Mouse (Mus musculus) hindbrain, embryonic 14.5 days (tissue): Measurements from ENCODE around the gene Lats2. TPM values are rescaled to one million over a fixed set of nuclear protein-coding genes. Genes with fewer than 3 reads are reported as not detected.
"Not testable (repeated sequence)": the region's sequence is repeated elsewhere in the genome, so short reads cannot be mapped to it uniquely, and the experiment has no call there.

Source experiments
- ATAC-seq: fragments of 200-750 bp; cut with Nextera tagmentation; 2 replicates; pipeline ENCODE4 v1.8.0; 2017; ENCODE audit warnings: moderate number of reproducible peaks, mild to moderate bottlenecking, moderate TSS enrichment, moderate library complexity; ENCODE audit not compliant: low FRiP score
- DNase-seq: peaks from one replicate; pipeline ENCODE4 v3.0.0-alpha.2; 2015; ENCODE audit warnings: low spot score
- H3K27ac ChIP-seq: fragments of 300-500 bp; sonication (generic); 2 replicates; pipeline ENCODE4 v1.5.1; 2014; ENCODE audit warnings: mild to moderate bottlenecking, moderate library complexity
- H3K27me3 ChIP-seq: fragments of 300-500 bp; sonication (generic); 2 replicates; pipeline ENCODE4 v1.6.1; 2014; ENCODE audit warnings: mild to moderate bottlenecking, low read length, mixed read lengths; ENCODE audit not compliant: control insufficient read depth, insufficient read depth
- H3K36me3 ChIP-seq: fragments of 300-500 bp; sonication (generic); replicated peaks from 2 replicates; pipeline ENCODE4 v1.6.1; 2014; ENCODE audit not compliant: control insufficient read depth, insufficient read depth
- H3K4me1 ChIP-seq: fragments of 300-500 bp; sonication (generic); replicated peaks from 2 replicates; pipeline ENCODE4 v1.6.1; 2014; ENCODE audit warnings: antibody characterized with exemption, low read length, mixed read lengths; ENCODE audit not compliant: control insufficient read depth, insufficient read depth
- H3K4me2 ChIP-seq: fragments of 300-500 bp; sonication (generic); replicated peaks from 2 replicates; pipeline ENCODE4 v1.6.1; 2014; ENCODE audit warnings: mild to moderate bottlenecking, moderate library complexity
- H3K4me3 ChIP-seq: fragments of 300-500 bp; sonication (generic); replicated peaks from 2 replicates; pipeline ENCODE4 v1.5.1; 2014; ENCODE audit warnings: mild to moderate bottlenecking, low read length
- H3K9ac ChIP-seq: fragments of 300-500 bp; sonication (generic); 2 replicates; pipeline ENCODE4 v1.6.1; 2014
- H3K9me3 ChIP-seq: fragments of 300-500 bp; sonication (generic); 2 replicates; pipeline ENCODE4 v1.6.1; 2016; ENCODE audit warnings: low read length; ENCODE audit not compliant: control insufficient read depth
- WGBS: fragments of 180-500 bp; shearing (Covaris S2); extraction: QIAGEN DNeasy Blood & Tissue Kit; methylation state at CpG from one replicate; pipeline ENCODE4 v1.1.7; 2014; 5-methylcytosine and 5-hydroxymethylcytosine counted together
- polyA plus RNA-seq: library from polyadenylated mRNA; unstranded; fragments of >200 nt; fragmentation: Nextera tagmentation; extraction: Ambion mirVana; gene quantifications from 2 replicates; pipeline ENCODE4 v1.2.1, GENCODE M21; 2014

Gene Lats2
- polyA plus RNA-seq, 1 experiment from 2014 or later: 7.9 TPM

DNA sequence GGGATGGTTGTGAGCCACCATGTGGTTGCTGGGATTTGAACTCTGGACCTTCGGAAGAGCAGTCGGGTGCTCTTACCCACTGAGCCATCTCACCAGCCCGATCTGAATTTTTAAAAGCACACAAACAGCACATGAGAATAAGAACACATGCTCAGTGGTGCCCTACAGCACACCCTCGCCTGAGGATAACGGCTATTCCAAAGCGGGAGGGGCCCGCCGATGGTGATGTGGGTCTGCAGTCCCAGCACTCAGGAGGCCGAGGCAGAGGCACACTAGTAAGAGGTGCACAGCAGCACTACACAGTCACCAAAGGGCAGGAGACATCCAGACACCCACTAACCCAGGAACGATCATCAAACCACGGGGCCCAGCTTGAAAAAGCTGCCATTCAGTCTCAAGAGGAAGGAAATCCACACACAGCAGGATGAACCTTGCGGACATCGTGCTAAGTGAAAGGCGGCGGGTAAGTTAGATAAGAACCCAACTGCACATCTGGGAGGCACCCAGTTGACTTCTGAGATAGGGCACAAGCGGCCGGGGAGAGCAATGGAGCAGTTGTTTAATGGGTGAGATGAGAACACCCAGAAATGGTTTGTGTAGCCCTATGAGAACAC is 65.6 kb downstream of the Lats2 start:
- Histone ChIP-seq H3K36me3 (peaks cover 45% of the 10 kb centered on the region), H3K27me3 (no peaks in the 10 kb centered on the region), H3K9ac (no peak overlapping the region), H3K4me3 (no peak overlapping the region), H3K4me2 (no peak overlapping the region), H3K9me3 (no peaks in the 10 kb centered on the region), H3K27ac (no peak overlapping the region), H3K4me1 (no peaks in the 10 kb centered on the region)
- no peak for DNase-seq
- 92% methylated on average over 17 of the region's 17 CpGs for WGBS
- ATAC-seq: no peak

DNA sequence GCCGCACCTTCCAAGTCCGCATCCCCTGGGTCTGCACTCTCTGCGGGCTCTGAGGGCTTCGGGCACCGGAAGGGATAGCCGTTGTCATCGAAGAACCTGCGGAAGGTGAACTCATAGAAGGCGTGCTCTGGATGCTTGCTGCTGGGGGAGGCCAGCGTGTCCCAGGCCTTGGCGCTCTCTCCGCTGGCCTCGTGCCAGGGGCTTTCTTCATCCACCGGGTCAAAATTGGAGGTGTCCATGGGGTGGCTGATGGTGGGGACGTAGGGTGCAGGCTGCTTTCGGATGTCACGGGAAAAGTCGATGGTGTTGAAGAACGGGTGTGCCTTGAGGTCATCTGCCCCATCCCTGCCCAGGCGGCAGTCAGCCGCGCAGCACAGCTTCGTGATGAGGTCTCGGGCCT is 66.9 kb downstream of the Lats2 start:
- DNase-seq (no peak), ATAC-seq (no peak)
- no peak overlapping the region for H3K4me2 ChIP-seq
- H3K4me3 ChIP-seq: no peak overlapping the region
- H3K36me3 ChIP-seq: peaks cover 35% of the 10 kb centered on the region
- H3K9ac ChIP-seq: no peak overlapping the region
- H3K4me1 ChIP-seq: no peaks in the 10 kb centered on the region
- 97% methylated on average over 24 of the region's 24 CpGs for WGBS
- no peaks in the 10 kb centered on the region for H3K27me3 ChIP-seq
- H3K27ac ChIP-seq: no peak overlapping the region
- H3K9me3 ChIP-seq: no peaks in the 10 kb centered on the region

DNA sequence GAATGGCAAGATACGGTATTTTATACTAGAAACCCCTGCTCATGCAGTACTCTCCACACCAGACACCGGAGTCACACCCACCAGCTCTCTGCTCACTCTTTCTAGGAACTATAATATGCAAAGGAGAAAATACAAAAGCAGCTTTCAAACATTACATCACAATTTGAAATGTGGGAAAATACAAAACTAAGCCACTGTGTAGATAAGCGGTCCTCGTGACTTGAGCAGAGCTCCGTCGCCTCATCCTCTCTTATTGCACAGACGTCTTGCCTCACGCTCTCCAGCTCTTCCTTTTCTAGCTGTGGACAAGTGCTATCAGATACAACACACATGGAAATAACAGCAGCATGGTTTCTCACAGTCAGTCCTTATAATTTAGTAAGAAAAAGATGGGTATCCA is 67.5 kb downstream of the Lats2 start:
- no peak overlapping the region for H3K4me3 ChIP-seq
- DNase-seq (no peak), ATAC-seq (no peak)
- no peak overlapping the region for H3K9ac ChIP-seq
- H3K4me1 ChIP-seq: no peaks in the 10 kb centered on the region
- no peak overlapping the region for H3K4me2 ChIP-seq
- H3K27me3 ChIP-seq: no peaks in the 10 kb centered on the region
- no peaks in the 10 kb centered on the region for H3K9me3 ChIP-seq
- peaks cover 30% of the 10 kb centered on the region for H3K36me3 ChIP-seq
- no peak overlapping the region for H3K27ac ChIP-seq
- 95% methylated on average over 8 of the region's 8 CpGs for WGBS

DNA sequence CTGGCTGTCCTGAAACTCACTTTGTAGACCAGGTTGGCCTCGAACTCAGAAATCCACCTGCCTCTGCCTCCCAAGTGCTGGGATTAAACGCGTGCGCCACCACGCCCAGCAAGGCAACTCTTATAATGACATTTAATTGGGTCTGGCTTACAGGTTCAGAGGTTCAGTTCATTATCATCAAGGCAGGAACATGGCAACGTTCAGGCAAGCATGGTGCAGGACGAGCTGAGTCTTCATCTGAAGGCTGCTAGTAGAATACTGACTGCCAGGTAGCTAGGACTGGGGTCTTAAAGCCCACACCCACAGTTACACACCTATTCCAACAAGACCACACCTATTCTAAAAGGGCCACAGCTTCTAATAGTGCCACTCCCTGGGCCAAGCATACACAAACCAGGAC is 70.1 kb downstream of the Lats2 start:
- not testable (repeated sequence) for ATAC-seq, H3K4me2 ChIP-seq, H3K4me1 ChIP-seq, H3K4me3 ChIP-seq, DNase-seq, H3K9me3 ChIP-seq, H3K27ac ChIP-seq, H3K27me3 ChIP-seq, H3K9ac ChIP-seq
- H3K36me3 ChIP-seq: peaks cover 10% of the 10 kb centered on the region; the same call in 1 of the 2 replicates
- 95% methylated on average over 7 of the region's 7 CpGs for WGBS

DNA sequence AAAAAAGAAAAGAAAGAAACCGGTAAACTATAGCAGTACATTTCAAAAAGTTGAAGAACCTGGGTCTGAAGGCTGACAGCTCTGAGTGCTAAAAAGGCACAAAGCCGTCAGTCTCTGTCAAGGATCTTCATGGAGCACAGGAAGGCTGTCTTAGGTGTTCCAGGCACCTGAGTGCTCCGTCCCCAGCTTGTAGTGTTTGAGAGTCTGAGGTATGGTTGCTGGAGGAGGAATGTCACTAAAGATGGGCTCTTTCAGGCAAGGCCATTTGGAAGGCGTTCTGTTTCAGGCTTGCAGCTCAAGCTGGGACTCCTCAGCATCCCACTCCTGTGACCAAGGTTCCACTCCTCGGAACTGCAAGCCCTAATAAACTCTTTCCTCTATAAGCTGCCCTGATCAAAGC is 70.7 kb downstream of the Lats2 start:
- WGBS: 88% methylated on average over 5 of the region's 5 CpGs
- H3K4me3 ChIP-seq: no peak overlapping the region
- no peaks in the 10 kb centered on the region for H3K4me1 ChIP-seq
- ATAC-seq: no peak
- H3K27me3 ChIP-seq: no peaks in the 10 kb centered on the region
- no peak for DNase-seq
- no peak overlapping the region for H3K27ac ChIP-seq
- no peak overlapping the region for H3K4me2 ChIP-seq
- H3K9me3 ChIP-seq: no peaks in the 10 kb centered on the region
- H3K36me3 ChIP-seq: peaks cover 10% of the 10 kb centered on the region; the same call in 1 of the 2 replicates
- H3K9ac ChIP-seq: no peak overlapping the region

DNA sequence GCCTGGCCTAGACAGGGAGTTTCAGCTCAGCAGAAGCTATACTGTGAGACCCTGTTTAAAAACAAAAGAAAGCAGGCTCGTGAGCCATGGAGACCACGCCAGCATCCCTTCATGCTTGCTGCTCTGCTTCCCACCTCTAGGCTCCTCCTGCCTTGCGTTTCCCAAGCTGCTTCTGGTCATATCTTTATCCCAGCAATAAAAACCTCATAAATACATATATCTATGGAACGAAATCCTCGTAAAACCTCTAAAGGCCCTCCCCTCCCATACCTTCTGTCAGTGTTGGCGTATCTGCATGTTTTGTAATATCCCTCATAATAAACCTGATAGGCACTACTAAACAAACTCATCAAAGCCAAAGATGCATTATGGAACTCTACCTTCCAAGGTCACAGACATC is 71.5 kb downstream of the Lats2 start:
- no peak overlapping the region for H3K27ac ChIP-seq
- no peaks in the 10 kb centered on the region for H3K27me3 ChIP-seq
- H3K4me2 ChIP-seq: no peak overlapping the region
- H3K9me3 ChIP-seq: no peaks in the 10 kb centered on the region
- no peak overlapping the region for H3K9ac ChIP-seq
- WGBS: 94% methylated on average over 6 of the region's 6 CpGs
- ATAC-seq (no peak), DNase-seq (no peak)
- no peak overlapping the region for H3K4me3 ChIP-seq
- H3K4me1 ChIP-seq: no peaks in the 10 kb centered on the region
- H3K36me3 ChIP-seq: peaks cover 10% of the 10 kb centered on the region; the same call in 1 of the 2 replicates

DNA sequence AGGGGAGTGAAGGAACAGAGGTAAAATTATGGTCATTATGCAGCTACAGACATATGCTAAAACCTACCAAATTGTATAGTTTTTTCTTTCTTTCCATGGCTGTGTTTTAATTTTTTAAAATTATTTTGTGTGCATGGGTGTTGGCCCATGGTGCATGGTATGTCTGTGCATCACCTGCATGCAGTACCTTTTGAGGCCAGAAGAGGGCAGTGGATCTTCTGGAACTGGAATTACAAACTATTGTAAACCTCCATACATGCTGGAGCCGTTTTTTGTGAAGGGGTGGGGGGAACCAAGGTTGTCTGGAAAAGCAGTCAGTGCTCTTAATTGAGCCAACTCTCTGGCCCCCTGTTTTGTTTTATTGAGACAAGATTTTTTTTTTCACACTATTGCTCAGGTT is 73.6 kb downstream of the Lats2 start:
- H3K4me3 ChIP-seq: no peak overlapping the region
- 6% methylated on average over 1 of the region's 1 CpGs for WGBS
- DNase-seq (peak; percentile 72), ATAC-seq (no peak)
- no peaks in the 10 kb centered on the region for H3K36me3 ChIP-seq
- H3K9ac ChIP-seq: no peak overlapping the region
- no peaks in the 10 kb centered on the region for H3K4me1 ChIP-seq
- no peak overlapping the region for H3K4me2 ChIP-seq
- no peaks in the 10 kb centered on the region for H3K27me3 ChIP-seq
- H3K27ac ChIP-seq: no peak overlapping the region
- no peaks in the 10 kb centered on the region for H3K9me3 ChIP-seq

DNA sequence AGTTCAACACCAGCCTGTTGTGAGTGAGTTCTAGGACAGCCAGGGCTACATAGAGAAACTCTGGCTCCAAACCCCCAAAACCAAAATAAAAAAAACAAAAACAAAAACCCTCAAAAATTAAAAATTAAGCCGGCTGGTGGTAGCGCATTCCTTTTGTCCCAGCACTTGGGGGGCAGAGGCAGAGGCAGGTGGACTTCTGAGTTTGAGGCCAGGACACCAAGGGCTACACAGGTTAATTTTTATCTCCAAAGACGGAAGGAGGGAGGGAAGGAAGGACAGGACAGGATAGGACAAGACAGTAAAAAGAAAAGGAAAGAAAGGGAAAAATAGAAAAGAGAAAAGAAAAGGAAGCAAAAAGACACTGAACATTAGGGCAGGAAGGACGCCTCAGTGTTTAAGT is 75.4 kb downstream of the Lats2 start:
- WGBS: 86% methylated on average over 4 of the region's 4 CpGs

DNA sequence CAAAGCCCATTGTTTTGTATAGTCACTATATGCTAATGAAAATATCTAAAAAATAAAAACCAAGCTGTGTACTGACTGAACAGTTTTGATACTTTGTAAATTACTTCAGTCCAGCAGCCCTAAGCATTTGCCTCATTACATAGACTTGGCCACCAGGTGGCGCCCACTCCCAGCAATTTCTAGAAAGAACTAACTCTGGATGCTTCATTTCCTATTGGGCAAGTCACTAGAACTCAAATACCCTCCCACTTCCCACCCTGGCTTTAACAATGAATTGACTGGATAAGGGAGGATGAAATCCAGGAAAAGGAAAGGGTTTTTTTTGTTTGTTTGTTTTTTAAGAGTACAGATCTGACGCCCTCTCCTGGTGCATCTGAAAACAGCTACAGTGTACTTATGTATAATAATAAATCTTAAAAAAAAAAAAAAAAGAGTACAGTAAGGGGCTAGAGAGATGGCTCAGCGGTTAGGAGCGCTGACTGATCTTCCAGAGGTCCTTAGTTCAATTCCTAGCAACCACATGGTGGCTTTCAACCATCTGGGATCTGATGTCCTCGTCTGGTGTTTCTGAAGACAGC is 78.1 kb downstream of the Lats2 start:
- peak; percentile 93 for DNase-seq
- H3K27me3 ChIP-seq: no peaks in the 10 kb centered on the region
- WGBS: 39% methylated on average over 5 of the region's 5 CpGs

More for the DNA sequence above, 75.4 kb downstream of the Lats2 start:
- no peaks in the 10 kb centered on the region for H3K36me3 ChIP-seq
- no peak for DNase-seq
- no peak overlapping the region for H3K4me2 ChIP-seq
- no peaks in the 10 kb centered on the region for H3K4me1 ChIP-seq
- H3K9ac ChIP-seq: no peak overlapping the region
- H3K4me3 ChIP-seq: no peak overlapping the region
- ATAC-seq: no peak
- no peaks in the 10 kb centered on the region for H3K27me3 ChIP-seq
- H3K9me3 ChIP-seq: no peaks in the 10 kb centered on the region
- no peak overlapping the region for H3K27ac ChIP-seq

DNA sequence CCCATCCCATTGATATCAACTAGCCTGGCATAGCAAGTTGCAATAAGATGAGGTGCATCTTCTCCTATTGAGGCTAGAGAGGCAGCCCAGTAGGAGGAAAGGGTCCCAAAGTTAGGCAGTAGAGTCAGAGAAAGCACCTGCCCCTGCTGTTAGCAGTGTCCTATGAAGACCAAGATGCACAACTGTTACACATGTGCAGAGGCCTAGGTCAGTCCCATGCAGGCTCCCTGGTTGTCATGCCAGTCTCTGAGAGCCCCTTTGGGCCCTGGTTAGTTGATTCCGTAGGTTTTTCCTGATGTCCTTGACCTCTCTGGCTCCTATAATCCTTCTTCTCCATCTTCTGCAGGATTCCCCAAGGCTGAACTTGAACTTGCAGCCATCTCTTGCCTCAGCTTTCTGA is 78.7 kb downstream of the Lats2 start:
- H3K27ac ChIP-seq: no peak overlapping the region
- no peak for DNase-seq

More for the DNA sequence above, 78.1 kb downstream of the Lats2 start:
- Histone ChIP-seq H3K4me3 (no peak overlapping the region), H3K9me3 (no peaks in the 10 kb centered on the region), H3K36me3 (no peaks in the 10 kb centered on the region), H3K4me2 (no peak overlapping the region), H3K9ac (no peak overlapping the region), H3K27ac (no peak overlapping the region), H3K4me1 (no peaks in the 10 kb centered on the region)
- peak; percentile 84 for ATAC-seq

More for the DNA sequence above, 78.7 kb downstream of the Lats2 start:
- no peak overlapping the region for H3K9ac ChIP-seq
- WGBS: 24% methylated on average over 1 of the region's 1 CpGs
- no peak overlapping the region for H3K4me2 ChIP-seq
- no peaks in the 10 kb centered on the region for H3K4me1 ChIP-seq
- H3K9me3 ChIP-seq: no peaks in the 10 kb centered on the region
- H3K36me3 ChIP-seq: no peaks in the 10 kb centered on the region
- no peak overlapping the region for H3K4me3 ChIP-seq
- no peak for ATAC-seq
- H3K27me3 ChIP-seq: no peaks in the 10 kb centered on the region
